Mouse (Mus musculus) kidney, adult 2 months (tissue): Measurements from ENCODE around the gene Aox1.
A peak's percentile ranks its signal among the peaks of the same experiment; 100 is the strongest.

Experiments used
- CTCF ChIP-seq: fragments of 200-500 bp; conservative IDR thresholded peaks from 2 replicates; pipeline ENCODE4 v1.5.1; 2011; ENCODE audit warnings: low read depth, mild to moderate bottlenecking, control low read depth, low read length, moderate library complexity, mixed read lengths; ENCODE audit not compliant: insufficient read depth, insufficient read length
- POLR2A ChIP-seq: fragments of 200-500 bp; IDR thresholded peaks from one replicate; pipeline ENCODE4 v1.6.1; 2011; ENCODE audit warnings: low read depth, low read length, control low read depth

DNA sequence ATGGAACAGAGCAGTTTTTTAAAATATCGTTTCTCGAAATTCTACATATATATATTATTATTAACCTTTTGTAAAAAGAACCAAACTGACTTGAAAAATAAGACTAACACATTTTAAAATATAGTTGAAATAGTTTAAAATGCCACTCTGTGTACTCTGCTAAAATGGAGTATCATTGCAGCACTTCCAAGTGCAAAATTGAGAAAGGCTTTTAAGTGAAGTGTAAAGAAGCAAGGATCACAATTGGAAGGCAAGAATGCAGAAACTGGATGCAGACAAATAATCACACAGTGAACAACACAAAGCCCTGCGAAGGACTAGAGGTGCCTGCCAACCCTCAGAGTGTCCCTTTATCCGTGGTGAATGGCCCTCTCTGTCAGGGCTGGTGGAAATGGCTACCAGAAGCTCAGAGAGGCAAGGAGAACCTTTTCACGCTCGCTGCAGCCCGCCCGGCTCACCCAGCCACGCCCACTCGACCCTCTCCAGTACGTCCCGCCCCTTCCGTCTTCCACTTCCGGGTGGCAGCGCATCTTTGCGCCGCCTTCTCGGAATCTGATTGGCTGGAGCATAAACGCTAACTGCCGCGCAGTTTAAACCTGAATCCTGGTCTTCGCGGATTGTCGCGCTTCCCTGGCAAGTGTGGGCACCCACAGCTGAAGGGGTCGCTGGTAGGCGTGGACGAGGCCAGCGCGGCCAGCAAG is 34.1 kb upstream of the Aox1 start, which contains the start of gene Sgo2a:
- no peak for TF ChIP-seq CTCF
- peak; percentile 34 for TF ChIP-seq POLR2A
